Mouse (Mus musculus): ENCODE results near the gene Tjp2.

GRCm38 (mm10) chr19:24137392-24137791, 87.4 kb downstream of the Tjp2 start:
- TF ChIP-seq CTCF (IDR thresholded peaks at IDR 0.05) (no peak), EP300 (IDR thresholded peaks at IDR 0.05; ENCODE audit: insufficient read depth, low read depth, low read length) (no peak), POLR2A (IDR thresholded peaks at IDR 0.05; ENCODE audit: insufficient read depth, low read depth, low read length) (no peak)

All from heart, adult 2 months (tissue).